Mouse (Mus musculus) heart, embryonic 14.5 days (tissue): Measurements from ENCODE around the gene Rln3. TPM values are rescaled to one million over a fixed set of nuclear protein-coding genes. Genes with fewer than 3 reads are reported as not detected.

Source experiments
- ATAC-seq: fragments of 200-750 bp; cut with Nextera tagmentation; 2 replicates; pipeline ENCODE4 v1.8.0; 2017; ENCODE audit warnings: low read depth, moderate TSS enrichment; ENCODE audit not compliant: insufficient number of reproducible peaks, insufficient read depth, low FRiP score
- H3K27ac ChIP-seq, 2 experiments: fragments of 200-500 bp in 1 of 2; fragments of 300-500 bp in 1 of 2; sonication (generic) in 1 of 2; replicated peaks in 1 of 2; 2 replicates each; pipeline ENCODE4 v1.5.1; 2012 to 2014; ENCODE audit warnings: low read depth in 2 of 2, low read length in 2 of 2, control low read depth in 1 of 2, mild to moderate bottlenecking in 1 of 2, mixed read lengths in 1 of 2; ENCODE audit not compliant: control insufficient read depth in 1 of 2, insufficient read depth in 1 of 2
- H3K27me3 ChIP-seq: fragments of 300-500 bp; sonication (generic); 2 replicates; pipeline ENCODE4 v1.6.1; 2014; ENCODE audit warnings: mild to moderate bottlenecking, low read length, control low read depth; ENCODE audit not compliant: control insufficient read depth, insufficient read depth
- H3K36me3 ChIP-seq: fragments of 300-500 bp; sonication (generic); 2 replicates; pipeline ENCODE4 v1.6.1; 2014; ENCODE audit warnings: mild to moderate bottlenecking, control low read depth, low read length, mixed read lengths; ENCODE audit not compliant: control insufficient read depth, insufficient read depth
- H3K4me1 ChIP-seq, 2 experiments: fragments of 200-500 bp in 1 of 2; fragments of 300-500 bp in 1 of 2; sonication (generic) in 1 of 2; 2 replicates each; pipeline ENCODE4 v1.6.1; 2012 to 2014; ENCODE audit warnings: low read length in 2 of 2, control low read depth in 1 of 2, mixed read lengths in 1 of 2; ENCODE audit not compliant: control insufficient read depth in 2 of 2, insufficient read depth in 2 of 2
- H3K4me2 ChIP-seq: fragments of 300-500 bp; sonication (generic); 2 replicates; pipeline ENCODE4 v1.6.1; 2014; ENCODE audit warnings: mild to moderate bottlenecking, low read length
- H3K4me3 ChIP-seq, 2 experiments: fragments of 200-500 bp in 1 of 2; fragments of 300-500 bp in 1 of 2; sonication (generic) in 1 of 2; 2 replicates each; pipeline ENCODE4 v1.5.1; 2012 to 2014; ENCODE audit warnings: low read length in 2 of 2, mild to moderate bottlenecking in 2 of 2, control low read depth in 1 of 2, low read depth in 1 of 2, moderate library complexity in 1 of 2; ENCODE audit not compliant: control insufficient read depth in 1 of 2, insufficient read depth in 1 of 2
- H3K9ac ChIP-seq: fragments of 300-500 bp; sonication (generic); 2 replicates; pipeline ENCODE4 v1.6.1; 2014; ENCODE audit warnings: mild to moderate bottlenecking, low read length
- H3K9me3 ChIP-seq: fragments of 300-500 bp; sonication (generic); 2 replicates; pipeline ENCODE4 v1.6.1; 2016; ENCODE audit warnings: low read length, control low read depth; ENCODE audit not compliant: control insufficient read depth
- WGBS: fragments of 180-500 bp; shearing (Covaris S2); extraction: QIAGEN DNeasy Blood & Tissue Kit; methylation state at CpG from one replicate; pipeline ENCODE4 v1.1.7; 2014; 5-methylcytosine and 5-hydroxymethylcytosine counted together
- polyA plus RNA-seq: library from polyadenylated mRNA; unstranded; fragments of >200 nt; fragmentation: Nextera tagmentation; extraction: Ambion mirVana; gene quantifications from 2 replicates; pipeline ENCODE4 v1.2.1, GENCODE M21; 2014

Rln3 gene
- polyA plus RNA-seq, 1 experiment from 2014 or later = not detected

DNA sequence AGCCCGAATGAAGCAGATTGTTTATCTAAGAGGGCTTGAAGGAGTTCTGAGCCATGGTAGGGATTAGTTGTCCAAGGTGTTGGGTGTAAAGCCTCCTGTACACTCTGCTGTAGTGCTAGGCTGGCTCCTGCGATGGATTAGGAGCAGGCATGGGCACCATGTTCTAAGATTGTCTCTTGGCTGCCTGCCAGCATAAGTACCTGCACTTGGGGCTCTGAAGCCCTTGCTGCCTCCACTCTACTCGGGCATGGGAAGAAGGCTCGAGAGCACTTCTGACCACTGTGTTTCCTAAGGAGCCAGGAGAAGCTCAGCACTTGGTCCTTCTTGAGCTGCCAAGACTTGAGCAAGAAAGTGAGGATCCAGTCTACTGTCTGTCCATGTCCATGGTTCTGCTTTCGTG, 34.4 kb upstream of the Rln3 start:
- H3K27me3 ChIP-seq = no peaks in the 10 kb centered on the region
- no peak overlapping the region for H3K9ac ChIP-seq
- no peaks in the 10 kb centered on the region for H3K9me3 ChIP-seq
- H3K4me1 ChIP-seq = peaks cover 6 to 9% of the 10 kb centered on the region in 2 experiments
- ATAC-seq = no peak
- H3K4me3 ChIP-seq = no peak overlapping the region
- peaks cover 73% of the 10 kb centered on the region for H3K36me3 ChIP-seq
- H3K27ac ChIP-seq = no peak overlapping the region
- 48% methylated on average over 5 of the region's 5 CpGs for WGBS
- no peak overlapping the region for H3K4me2 ChIP-seq

- Histone ChIP-seq H3K4me1 (peaks cover 8 to 16% of the 10 kb centered on the region in 2 experiments), H3K9me3 (no peaks in the 10 kb centered on the region), H3K4me3 (no peak overlapping the region), H3K4me2 (no peak overlapping the region), H3K9ac (no peak overlapping the region), H3K27me3 (no peaks in the 10 kb centered on the region), H3K27ac (no peak overlapping the region), H3K36me3 (peaks cover 53% of the 10 kb centered on the region)
- no peak for ATAC-seq
- 83% methylated on average over 3 of the region's 3 CpGs for WGBS
Measured at GRCm38 (mm10) chr8:84076849-84077248, 32.0 kb upstream of the Rln3 start.

- no peak for ATAC-seq
- peaks cover 11 to 21% of the 10 kb centered on the region in 2 experiments for H3K4me1 ChIP-seq
- H3K36me3 ChIP-seq = peaks cover 50% of the 10 kb centered on the region
- no peaks in the 10 kb centered on the region for H3K27me3 ChIP-seq
- H3K4me2 ChIP-seq = no peak overlapping the region
- H3K9me3 ChIP-seq = no peaks in the 10 kb centered on the region
- H3K4me3 ChIP-seq = no peak overlapping the region
- WGBS = 70% methylated on average over 1 of the region's 1 CpGs
- no peak overlapping the region for H3K27ac ChIP-seq
- H3K9ac ChIP-seq = no peak overlapping the region
Measured at GRCm38 (mm10) chr8:84076412-84076811, 31.6 kb upstream of the Rln3 start.

GRCm38 (mm10) chr8:84073230-84073976, 28.6 kb upstream of the Rln3 start:
- no peak overlapping the region for H3K4me2 ChIP-seq
- H3K27me3 ChIP-seq = no peaks in the 10 kb centered on the region
- H3K4me3 ChIP-seq = no peak overlapping the region
- no peaks in the 10 kb centered on the region for H3K9me3 ChIP-seq
- ATAC-seq = no peak
- H3K36me3 ChIP-seq = peaks cover 30% of the 10 kb centered on the region
- peaks cover 11 to 38% of the 10 kb centered on the region in 2 experiments for H3K4me1 ChIP-seq
- no peak overlapping the region for H3K9ac ChIP-seq
- WGBS = 72% methylated on average over 9 of the region's 10 CpGs
- no peak overlapping the region for H3K27ac ChIP-seq

DNA sequence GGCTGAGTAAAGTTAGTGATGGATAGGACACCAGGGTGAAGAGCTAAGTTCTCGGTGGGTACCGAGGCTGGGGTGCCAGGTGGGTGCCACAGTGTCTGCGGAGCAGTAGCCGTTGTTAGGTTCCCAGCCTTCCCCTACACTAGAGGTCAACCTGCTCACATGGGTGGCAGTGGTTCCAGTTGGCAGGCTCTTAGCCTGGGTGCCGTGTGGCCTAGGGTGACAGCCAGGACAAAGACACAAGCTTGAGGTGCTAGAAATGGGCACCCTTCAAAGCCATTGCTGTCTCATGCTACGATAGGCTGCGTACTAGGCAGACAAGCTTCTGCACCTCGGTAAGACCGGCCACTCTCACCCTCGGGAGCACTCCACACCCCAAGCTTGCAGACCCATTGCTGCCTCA, 27.5 kb upstream of the Rln3 start:
- no peak overlapping the region for H3K9ac ChIP-seq
- ATAC-seq = no peak
- no peak overlapping the region for H3K4me3 ChIP-seq
- 93% methylated on average over 10 of the region's 10 CpGs for WGBS
- peaks cover 30% of the 10 kb centered on the region for H3K36me3 ChIP-seq
- no peaks in the 10 kb centered on the region for H3K27me3 ChIP-seq
- H3K4me1 ChIP-seq = peaks cover 19 to 49% of the 10 kb centered on the region in 2 experiments
- no peak overlapping the region for H3K4me2 ChIP-seq
- no peak overlapping the region for H3K27ac ChIP-seq
- no peaks in the 10 kb centered on the region for H3K9me3 ChIP-seq

DNA sequence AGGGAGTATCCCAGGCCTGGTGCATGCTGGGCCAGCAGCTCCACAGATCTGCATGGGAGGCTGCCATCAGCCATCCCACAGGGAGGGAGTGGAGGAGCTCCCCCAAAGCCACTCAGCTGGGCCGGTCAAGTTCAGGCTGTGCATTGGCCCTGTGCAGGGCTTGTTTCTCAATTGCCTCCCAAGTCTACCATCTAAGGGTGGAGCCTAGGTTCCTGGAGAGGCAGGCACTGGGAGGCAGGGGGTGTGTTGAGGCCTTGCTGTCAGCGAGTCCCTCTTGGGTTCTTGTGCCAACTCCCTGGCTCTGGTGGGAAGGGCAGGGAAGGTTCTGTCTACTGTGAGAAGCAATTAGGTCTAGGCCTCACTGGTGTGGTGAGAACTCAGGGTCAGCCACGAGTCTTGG, 27.1 kb upstream of the Rln3 start:
- Histone ChIP-seq H3K9ac (no peak overlapping the region), H3K27ac (no peak overlapping the region), H3K4me2 (no peak overlapping the region), H3K9me3 (no peaks in the 10 kb centered on the region), H3K36me3 (peaks cover 28% of the 10 kb centered on the region), H3K27me3 (no peaks in the 10 kb centered on the region), H3K4me1 (peaks cover 19 to 49% of the 10 kb centered on the region in 2 experiments), H3K4me3 (no peak overlapping the region)
- no peak for ATAC-seq
- 70% methylated on average over 3 of the region's 3 CpGs for WGBS

- Histone ChIP-seq H3K27ac (no peak overlapping the region), H3K27me3 (no peaks in the 10 kb centered on the region), H3K4me3 (no peak overlapping the region), H3K9me3 (no peaks in the 10 kb centered on the region), H3K9ac (no peak overlapping the region), H3K36me3 (peaks cover 17% of the 10 kb centered on the region), H3K4me1 (peaks cover 19 to 51% of the 10 kb centered on the region in 2 experiments), H3K4me2 (no peak overlapping the region)
- no peak for ATAC-seq
- WGBS = 76% methylated on average over 2 of the region's 2 CpGs
Measured at GRCm38 (mm10) chr8:84070667-84071066, 25.9 kb upstream of the Rln3 start.

DNA sequence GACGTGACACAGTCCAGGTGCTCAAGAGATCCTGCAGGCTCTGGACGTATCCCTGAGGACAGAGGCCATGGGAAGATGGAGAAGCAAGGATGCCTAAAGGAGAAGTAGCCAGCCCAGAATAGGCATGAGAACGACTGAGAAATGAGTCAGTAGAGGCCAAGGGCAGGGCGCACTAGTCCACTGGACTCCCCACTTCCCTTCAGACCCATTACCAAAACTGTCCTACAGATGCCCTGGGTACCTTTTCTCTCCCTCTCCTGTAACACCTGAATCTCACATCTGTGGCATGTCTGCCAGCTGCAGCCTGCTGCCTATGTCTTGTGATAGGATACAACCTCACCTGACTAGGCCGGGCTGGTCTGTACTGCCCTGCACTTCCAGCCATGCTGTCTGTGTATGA, 25.4 kb upstream of the Rln3 start:
- peaks cover 13% of the 10 kb centered on the region for H3K36me3 ChIP-seq
- no peak for ATAC-seq
- H3K27ac ChIP-seq = no peak overlapping the region
- H3K4me1 ChIP-seq = peaks cover 19 to 54% of the 10 kb centered on the region in 2 experiments
- no peaks in the 10 kb centered on the region for H3K9me3 ChIP-seq
- no peak overlapping the region for H3K4me3 ChIP-seq
- no peak overlapping the region for H3K4me2 ChIP-seq
- no peak overlapping the region for H3K9ac ChIP-seq
- 75% methylated on average over 5 of the region's 5 CpGs for WGBS
- H3K27me3 ChIP-seq = no peaks in the 10 kb centered on the region
